Mouse (Mus musculus) neural tube, embryonic 14.5 days (tissue): ENCODE measurements around the gene Asb7. TPM values are rescaled to one million over a fixed set of nuclear protein-coding genes. Genes with fewer than 3 reads are reported as not detected.

ENCODE experiments used
- ATAC-seq: fragments of 200-750 bp; cut with Nextera tagmentation; 2 replicates; pipeline ENCODE4 v1.8.0; 2017; ENCODE audit warnings: low read depth, mild to moderate bottlenecking, moderate TSS enrichment, moderate library complexity
- H3K27ac ChIP-seq: fragments of 300-500 bp; sonication (generic); 2 replicates; pipeline ENCODE4 v1.5.1; 2014; ENCODE audit warnings: low read depth, mild to moderate bottlenecking, control low read depth, low read length, moderate library complexity, mixed read lengths
- H3K27me3 ChIP-seq: fragments of 300-500 bp; sonication (generic); 2 replicates; pipeline ENCODE4 v1.6.1; 2014; ENCODE audit warnings: low read length; ENCODE audit not compliant: control insufficient read depth, insufficient read depth
- H3K36me3 ChIP-seq: fragments of 300-500 bp; sonication (generic); 2 replicates; pipeline ENCODE4 v1.6.1; 2014; ENCODE audit warnings: low read length, mixed read lengths; ENCODE audit not compliant: control insufficient read depth, insufficient read depth
- H3K4me1 ChIP-seq: fragments of 300-500 bp; sonication (generic); 2 replicates; pipeline ENCODE4 v1.6.1; 2014; ENCODE audit warnings: low read length; ENCODE audit not compliant: control insufficient read depth, insufficient read depth
- H3K4me2 ChIP-seq: fragments of 300-500 bp; sonication (generic); 2 replicates; pipeline ENCODE4 v1.6.1; 2014; ENCODE audit warnings: mild to moderate bottlenecking, low read depth, low read length, control low read depth
- H3K4me3 ChIP-seq: fragments of 300-500 bp; sonication (generic); 2 replicates; pipeline ENCODE4 v1.5.1; 2014; ENCODE audit warnings: low read depth, low read length, control low read depth, mixed read lengths
- H3K9ac ChIP-seq: fragments of 300-500 bp; sonication (generic); replicated peaks from 2 replicates; pipeline ENCODE4 v1.6.1; 2014; ENCODE audit warnings: low read depth, mild to moderate bottlenecking, control low read depth, low read length, mixed read lengths
- H3K9me3 ChIP-seq: fragments of 300-500 bp; sonication (generic); 2 replicates; pipeline ENCODE4 v1.6.1; 2016; ENCODE audit warnings: low read length; ENCODE audit not compliant: control insufficient read depth
- WGBS: fragments of 180-500 bp; shearing (Covaris S2); extraction: QIAGEN DNeasy Blood & Tissue Kit; methylation state at CpG from one replicate; pipeline ENCODE4 v1.1.7; 2014; 5-methylcytosine and 5-hydroxymethylcytosine counted together
- polyA plus RNA-seq: library from polyadenylated mRNA; unstranded; fragments of >200 nt; fragmentation: Nextera tagmentation; extraction: Ambion mirVana; gene quantifications from 2 replicates; pipeline ENCODE4 v1.2.1, GENCODE M21; 2014

The Asb7 gene
- polyA plus RNA-seq, 1 experiment from 2014 or later: 17.0 TPM

GRCm38 (mm10) chr7:66597900-66598299 is 91.5 kb downstream of the Asb7 start:
- no peak overlapping the region for H3K9ac ChIP-seq
- WGBS: 96% methylated on average over 3 of the region's 3 CpGs
- H3K4me1 ChIP-seq: no peaks in the 10 kb centered on the region
- H3K36me3 ChIP-seq: no peaks in the 10 kb centered on the region
- H3K27me3 ChIP-seq: no peaks in the 10 kb centered on the region
- no peak overlapping the region for H3K4me2 ChIP-seq
- no peak for ATAC-seq
- no peak overlapping the region for H3K27ac ChIP-seq
- H3K4me3 ChIP-seq: no peak overlapping the region
- H3K9me3 ChIP-seq: no peaks in the 10 kb centered on the region

Other genes starting within 250 kb of the Asb7 start
- 20.8 and 22.7 TPM in 2 replicates for gene Lins1, start 293 bp upstream of the Asb7 start, polyA plus RNA-seq
- gene Cers3, start 53.9 kb upstream of the Asb7 start, polyA plus RNA-seq: 0.36 and 0.54 TPM in 2 replicates
- gene Adamts17, start 150.1 kb upstream of the Asb7 start, polyA plus RNA-seq: 5.6 and 6.2 TPM in 2 replicates